Mouse (Mus musculus): ENCODE measurements at regions not wholly inside any gene's neighbourhood (a gene's known extent, or its start where the extent isn't known, plus 50 kb on each side); places are given as distances from the start of the nearest gene placed in this dataset.

DNA sequence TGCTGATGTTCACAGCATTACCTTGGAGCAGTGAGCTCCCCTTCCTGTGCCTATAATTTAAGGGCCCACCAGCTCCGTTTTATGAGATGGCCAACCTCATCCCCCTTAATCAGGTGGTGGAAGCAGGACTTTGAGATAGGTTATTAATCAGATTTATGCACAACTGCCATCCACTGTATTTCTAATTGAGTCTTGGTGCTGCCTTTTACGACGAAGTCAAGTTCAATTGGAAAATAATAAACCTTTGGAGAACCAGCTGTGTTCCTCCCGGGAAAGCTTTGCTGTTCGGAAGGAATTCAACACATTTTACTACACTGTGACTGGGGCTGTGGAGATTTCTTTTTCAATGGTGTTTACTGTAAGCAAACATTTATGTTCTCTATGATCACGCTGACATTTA is 71.5 kb upstream of the Btg1 start:
- no peak for ATAC-seq (replicated peaks; ENCODE audit: poor library complexity, severe bottlenecking)

DNA sequence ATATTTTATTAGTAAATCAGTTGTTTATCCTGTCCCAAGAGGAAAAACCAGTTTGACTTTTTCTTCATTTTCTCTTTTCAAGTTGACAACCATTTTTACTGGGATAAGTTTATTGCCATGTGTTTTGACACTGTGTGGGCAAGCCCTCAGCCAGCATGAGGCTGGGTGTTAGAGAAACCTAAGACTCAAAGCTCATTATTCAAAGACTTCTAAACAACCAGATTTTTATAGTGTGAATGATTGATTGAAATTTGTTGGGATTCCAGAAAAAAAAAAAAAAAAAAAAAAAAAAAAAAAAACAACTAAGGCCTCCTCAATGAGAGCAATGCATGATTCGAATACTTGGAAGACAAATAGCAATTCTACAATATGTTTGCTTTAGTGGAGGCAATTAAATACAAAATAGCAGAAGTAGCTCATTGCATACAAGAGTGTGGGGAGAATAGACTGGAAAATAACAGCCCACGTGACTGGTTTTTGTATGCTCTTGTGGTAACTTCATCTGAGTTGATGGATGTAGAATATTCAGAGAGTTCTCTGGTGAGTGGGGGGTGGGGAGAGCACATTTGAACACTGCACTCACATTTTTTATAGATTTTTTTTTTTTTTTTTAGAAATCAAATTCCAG is 70.9 kb upstream of the Btg1 start:
- ATAC-seq (replicated peaks; ENCODE audit: poor library complexity, severe bottlenecking): peak; percentile 68

DNA sequence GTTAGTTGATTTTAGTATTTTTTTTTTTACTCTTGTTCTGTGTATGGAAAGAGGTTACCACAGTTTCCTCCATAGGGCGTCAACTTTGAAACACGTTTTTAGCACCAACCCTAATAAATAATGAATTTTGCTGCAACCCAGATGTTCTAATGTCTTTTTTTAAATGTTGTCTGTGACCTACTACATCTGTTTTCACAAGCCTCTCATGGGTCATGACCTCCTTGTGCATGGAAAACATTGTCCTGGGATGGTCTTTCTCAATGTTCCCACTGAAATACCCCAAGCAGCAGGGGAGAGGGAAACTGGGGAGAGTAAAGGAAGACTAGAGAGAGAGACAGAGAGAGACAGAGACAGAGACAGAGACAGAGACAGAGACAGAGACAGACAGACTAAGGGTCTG is 67.2 kb upstream of the Btg1 start:
- ATAC-seq (replicated peaks; ENCODE audit: poor library complexity, severe bottlenecking): no peak

DNA sequence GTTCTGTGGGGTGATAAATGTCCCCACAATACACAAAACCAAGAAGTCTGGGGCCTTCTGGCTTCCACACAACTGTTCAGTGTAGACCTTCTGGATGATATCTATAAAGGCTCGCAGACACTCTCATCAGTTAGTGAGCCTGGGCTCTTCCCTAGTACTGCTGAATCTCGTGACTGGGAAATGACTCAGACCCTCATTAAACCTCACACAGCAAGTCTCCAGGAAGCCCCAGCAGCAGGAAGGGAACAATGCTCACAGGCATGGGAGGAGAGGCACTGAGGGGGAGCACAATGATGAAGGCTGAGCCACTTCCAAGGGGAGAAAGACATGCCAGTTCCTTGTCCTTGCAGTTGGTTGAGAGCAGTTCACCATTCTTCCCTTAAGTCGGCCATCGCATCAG is 66.5 kb upstream of the Btg1 start:
- peak; percentile 14; the same call in 1 of the 2 replicates for ATAC-seq (replicated peaks; ENCODE audit: poor library complexity, severe bottlenecking)

DNA sequence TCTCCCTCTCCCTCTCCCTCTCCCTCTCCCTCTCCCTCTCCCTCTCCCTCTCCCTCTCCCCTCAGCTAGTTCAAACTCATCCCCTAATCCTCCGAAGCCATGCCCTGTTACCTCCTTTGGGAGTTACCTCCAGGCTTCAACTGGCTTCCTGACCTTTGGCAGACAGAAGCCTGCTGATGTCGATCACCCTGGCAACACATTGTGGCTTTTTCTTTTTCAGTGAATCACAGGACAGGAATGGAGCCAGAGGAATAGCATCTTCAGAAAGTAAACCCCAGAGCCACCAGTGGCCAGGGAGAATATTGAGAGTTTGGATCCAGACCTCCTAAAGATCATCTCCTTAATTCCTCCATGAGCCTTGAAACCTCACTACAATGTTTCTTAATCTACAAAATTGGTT is 59.5 kb upstream of the Btg1 start:
- ATAC-seq (replicated peaks; ENCODE audit: poor library complexity, severe bottlenecking): no peak

DNA sequence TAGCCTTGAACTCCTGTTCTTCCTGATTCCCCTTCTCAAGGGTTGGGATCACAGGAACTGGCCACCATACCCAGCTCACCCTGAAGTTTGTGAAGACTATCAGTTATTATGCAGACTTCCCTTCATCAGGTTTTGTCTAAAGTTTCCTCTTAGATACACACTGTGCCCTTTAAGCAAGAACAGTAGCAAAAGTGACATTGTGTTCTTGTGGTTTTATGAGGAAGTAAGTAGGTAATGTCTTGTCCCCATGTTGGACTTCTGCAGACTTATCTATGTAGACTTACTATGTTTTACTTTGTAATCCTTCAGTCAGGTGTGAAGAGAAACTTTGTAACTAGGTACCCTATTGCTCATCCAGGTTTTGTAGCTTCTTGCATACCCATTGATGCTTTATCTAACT is 51.5 kb upstream of the Btg1 start:
- peak; percentile 52 for ATAC-seq (replicated peaks; ENCODE audit: poor library complexity, severe bottlenecking)

Data from granulocyte monocyte progenitor cell, adult 5-6 weeks (primary cell).